Mouse (Mus musculus) bone marrow, adult 2 months (tissue): ENCODE data around the gene Scrt2.

ENCODE experiments used
- CTCF ChIP-seq: fragments of 200-500 bp; IDR thresholded peaks from 2 replicates; pipeline ENCODE4 v1.5.1; 2011; ENCODE audit warnings: low read length, control low read depth; ENCODE audit not compliant: control insufficient read depth, insufficient read depth
- POLR2A ChIP-seq: fragments of 200-500 bp; IDR thresholded peaks from 2 replicates; pipeline ENCODE4 v1.6.1; 2011; ENCODE audit warnings: low read depth, mild to moderate bottlenecking, control low read depth, low read length, borderline replicate concordance; ENCODE audit not compliant: control insufficient read depth

DNA sequence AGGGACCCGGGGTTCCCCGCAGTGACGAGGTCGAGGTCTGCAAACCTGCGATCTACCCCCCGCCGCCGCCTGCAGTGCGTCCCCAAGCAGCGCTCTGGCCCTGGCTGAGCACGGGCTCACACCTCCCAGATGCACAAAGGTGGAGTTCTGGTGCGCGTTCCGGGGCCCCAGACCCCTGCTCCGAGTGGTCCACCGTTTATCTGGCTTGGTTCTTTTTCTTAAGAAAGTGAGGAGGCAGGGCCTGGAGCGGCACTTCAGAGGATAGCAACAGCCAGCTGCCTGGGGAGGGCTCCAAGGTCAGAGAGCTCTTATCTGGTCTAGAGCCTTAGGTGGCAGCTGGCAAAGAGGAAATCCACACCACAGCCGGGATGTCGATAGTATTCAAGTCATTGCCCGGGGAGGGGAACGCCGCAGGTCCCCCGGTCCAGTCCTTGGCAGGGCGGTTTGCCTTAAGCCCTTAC lies 32.3 kb upstream of the Scrt2 start:
- TF ChIP-seq CTCF (no peak), POLR2A (no peak)
